Mouse (Mus musculus): Measurements from ENCODE around the gene Mecom. TPM values are rescaled to one million over a fixed set of nuclear protein-coding genes. Genes with fewer than 3 reads are reported as not detected.

The Mecom gene
- polyA plus RNA-seq, 1 experiment from 2014 or later: 13.7 TPM

- Histone ChIP-seq H3K4me2 (replicated peaks) (no peak overlapping the region), H3K4me1 (replicated peaks; ENCODE audit: control insufficient read depth, insufficient read depth, low read length) (no peaks in the 10 kb centered on the region), H3K9me3 (ENCODE audit: control insufficient read depth, low read length) (no peaks in the 10 kb centered on the region), H3K9ac (no peak overlapping the region), H3K4me3 (replicated peaks; ENCODE audit: low read length) (no peak overlapping the region), H3K36me3 (replicated peaks; ENCODE audit: control insufficient read depth, insufficient read depth) (no peaks in the 10 kb centered on the region), H3K27me3 (ENCODE audit: control insufficient read depth, insufficient read depth, low read length) (no peaks in the 10 kb centered on the region), H3K27ac (no peak overlapping the region)
- WGBS: 49% methylated on average over 6 of the region's 6 CpGs
- ATAC-seq (ENCODE audit: low FRiP score) (no peak), DNase-seq (ENCODE audit: low spot score) (no peak)
Measured at GRCm38 (mm10) chr3:30475591-30475990, 72.2 kb downstream of the Mecom start.

- no peak overlapping the region for H3K9ac ChIP-seq
- no peak overlapping the region for H3K4me3 ChIP-seq (replicated peaks; ENCODE audit: low read length)
- no peak overlapping the region for H3K4me2 ChIP-seq (replicated peaks)
- H3K27ac ChIP-seq: no peak overlapping the region
- no peaks in the 10 kb centered on the region for H3K9me3 ChIP-seq (ENCODE audit: control insufficient read depth, low read length)
- no peak for DNase-seq (ENCODE audit: low spot score)
- H3K4me1 ChIP-seq (replicated peaks; ENCODE audit: control insufficient read depth, insufficient read depth, low read length): no peaks in the 10 kb centered on the region
- no peaks in the 10 kb centered on the region for H3K27me3 ChIP-seq (ENCODE audit: control insufficient read depth, insufficient read depth, low read length)
- H3K36me3 ChIP-seq (replicated peaks; ENCODE audit: control insufficient read depth, insufficient read depth): no peaks in the 10 kb centered on the region
- WGBS: 78% methylated on average over 7 of the region's 7 CpGs
- ATAC-seq (ENCODE audit: low FRiP score): no peak
Measured at GRCm38 (mm10) chr3:30468068-30468835, 79.6 kb downstream of the Mecom start.

GRCm38 (mm10) chr3:30466031-30466650 is 81.7 kb downstream of the Mecom start:
- H3K36me3 ChIP-seq (replicated peaks; ENCODE audit: control insufficient read depth, insufficient read depth): no peaks in the 10 kb centered on the region
- no peaks in the 10 kb centered on the region for H3K9me3 ChIP-seq (ENCODE audit: control insufficient read depth, low read length)
- H3K4me3 ChIP-seq (replicated peaks; ENCODE audit: low read length): no peak overlapping the region
- no peak for DNase-seq (ENCODE audit: low spot score)
- H3K9ac ChIP-seq: no peak overlapping the region
- no peak overlapping the region for H3K4me2 ChIP-seq (replicated peaks)
- no peaks in the 10 kb centered on the region for H3K27me3 ChIP-seq (ENCODE audit: control insufficient read depth, insufficient read depth, low read length)
- no peak overlapping the region for H3K27ac ChIP-seq
- H3K4me1 ChIP-seq (replicated peaks; ENCODE audit: control insufficient read depth, insufficient read depth, low read length): no peaks in the 10 kb centered on the region
- ATAC-seq (ENCODE audit: low FRiP score): no peak
- WGBS: 64% methylated on average over 11 of the region's 11 CpGs

- 92% methylated on average over 3 of the region's 3 CpGs for WGBS
- Histone ChIP-seq H3K36me3 (replicated peaks; ENCODE audit: control insufficient read depth, insufficient read depth) (no peaks in the 10 kb centered on the region), H3K9me3 (ENCODE audit: control insufficient read depth, low read length) (no peaks in the 10 kb centered on the region), H3K4me3 (replicated peaks; ENCODE audit: low read length) (no peak overlapping the region), H3K9ac (no peak overlapping the region), H3K4me2 (replicated peaks) (no peak overlapping the region), H3K27me3 (ENCODE audit: control insufficient read depth, insufficient read depth, low read length) (no peaks in the 10 kb centered on the region), H3K4me1 (replicated peaks; ENCODE audit: control insufficient read depth, insufficient read depth, low read length) (no peaks in the 10 kb centered on the region), H3K27ac (no peak overlapping the region)
- DNase-seq (ENCODE audit: low spot score): no peak
- no peak for ATAC-seq (ENCODE audit: low FRiP score)
Measured at GRCm38 (mm10) chr3:30464497-30464896, 83.3 kb downstream of the Mecom start.

GRCm38 (mm10) chr3:30461831-30462230 is 86.0 kb downstream of the Mecom start:
- Histone ChIP-seq H3K4me3 (replicated peaks; ENCODE audit: low read length) (no peak overlapping the region), H3K27me3 (ENCODE audit: control insufficient read depth, insufficient read depth, low read length) (no peaks in the 10 kb centered on the region), H3K27ac (no peak overlapping the region), H3K9me3 (ENCODE audit: control insufficient read depth, low read length) (no peaks in the 10 kb centered on the region), H3K4me2 (replicated peaks) (no peak overlapping the region), H3K4me1 (replicated peaks; ENCODE audit: control insufficient read depth, insufficient read depth, low read length) (no peaks in the 10 kb centered on the region), H3K36me3 (replicated peaks; ENCODE audit: control insufficient read depth, insufficient read depth) (no peaks in the 10 kb centered on the region), H3K9ac (no peak overlapping the region)
- no peak for ATAC-seq (ENCODE audit: low FRiP score)
- DNase-seq (ENCODE audit: low spot score): no peak
- WGBS: 91% methylated on average over 2 of the region's 2 CpGs

- H3K36me3 ChIP-seq (replicated peaks; ENCODE audit: control insufficient read depth, insufficient read depth): no peaks in the 10 kb centered on the region
- DNase-seq (ENCODE audit: low spot score) (peak; percentile 67), ATAC-seq (ENCODE audit: low FRiP score) (peak; percentile 60; the same call in 1 of the 2 replicates)
- H3K27me3 ChIP-seq (ENCODE audit: control insufficient read depth, insufficient read depth, low read length): no peaks in the 10 kb centered on the region
- no peak overlapping the region for H3K4me3 ChIP-seq (replicated peaks; ENCODE audit: low read length)
- H3K4me2 ChIP-seq (replicated peaks): no peak overlapping the region
- H3K27ac ChIP-seq: no peak overlapping the region
- H3K9me3 ChIP-seq (ENCODE audit: control insufficient read depth, low read length): no peaks in the 10 kb centered on the region
- no peaks in the 10 kb centered on the region for H3K4me1 ChIP-seq (replicated peaks; ENCODE audit: control insufficient read depth, insufficient read depth, low read length)
- WGBS: 77% methylated on average over 9 of the region's 9 CpGs
- no peak overlapping the region for H3K9ac ChIP-seq
Measured at GRCm38 (mm10) chr3:30460890-30461578, 86.8 kb downstream of the Mecom start.

- H3K4me3 ChIP-seq (replicated peaks; ENCODE audit: low read length): no peak overlapping the region
- H3K27ac ChIP-seq: no peak overlapping the region
- no peak for DNase-seq (ENCODE audit: low spot score)
- no peak overlapping the region for H3K9ac ChIP-seq
- H3K27me3 ChIP-seq (ENCODE audit: control insufficient read depth, insufficient read depth, low read length): no peaks in the 10 kb centered on the region
- 95% methylated on average over 4 of the region's 4 CpGs for WGBS
- H3K4me1 ChIP-seq (replicated peaks; ENCODE audit: control insufficient read depth, insufficient read depth, low read length): no peaks in the 10 kb centered on the region
- no peaks in the 10 kb centered on the region for H3K36me3 ChIP-seq (replicated peaks; ENCODE audit: control insufficient read depth, insufficient read depth)
- H3K9me3 ChIP-seq (ENCODE audit: control insufficient read depth, low read length): no peaks in the 10 kb centered on the region
- no peak for ATAC-seq (ENCODE audit: low FRiP score)
- no peak overlapping the region for H3K4me2 ChIP-seq (replicated peaks)
Measured at GRCm38 (mm10) chr3:30459626-30460025, 88.2 kb downstream of the Mecom start.

- Histone ChIP-seq H3K27ac (no peak overlapping the region), H3K27me3 (ENCODE audit: control insufficient read depth, insufficient read depth, low read length) (no peaks in the 10 kb centered on the region), H3K9ac (no peak overlapping the region), H3K9me3 (ENCODE audit: control insufficient read depth, low read length) (no peaks in the 10 kb centered on the region), H3K4me3 (replicated peaks; ENCODE audit: low read length) (no peak overlapping the region), H3K36me3 (replicated peaks; ENCODE audit: control insufficient read depth, insufficient read depth) (no peaks in the 10 kb centered on the region), H3K4me1 (replicated peaks; ENCODE audit: control insufficient read depth, insufficient read depth, low read length) (no peaks in the 10 kb centered on the region), H3K4me2 (replicated peaks) (no peak overlapping the region)
- WGBS: 59% methylated on average over 9 of the region's 9 CpGs
- ATAC-seq (ENCODE audit: low FRiP score) (no peak), DNase-seq (ENCODE audit: low spot score) (no peak)
Measured at GRCm38 (mm10) chr3:30457975-30458678, 89.7 kb downstream of the Mecom start.

- WGBS: 79% methylated on average over 8 of the region's 8 CpGs
- H3K27me3 ChIP-seq (ENCODE audit: control insufficient read depth, insufficient read depth, low read length): no peaks in the 10 kb centered on the region
- no peaks in the 10 kb centered on the region for H3K9me3 ChIP-seq (ENCODE audit: control insufficient read depth, low read length)
- no peak overlapping the region for H3K27ac ChIP-seq
- no peak for ATAC-seq (ENCODE audit: low FRiP score)
- no peaks in the 10 kb centered on the region for H3K4me1 ChIP-seq (replicated peaks; ENCODE audit: control insufficient read depth, insufficient read depth, low read length)
- no peak overlapping the region for H3K9ac ChIP-seq
- H3K4me2 ChIP-seq (replicated peaks): no peak overlapping the region
- no peak for DNase-seq (ENCODE audit: low spot score)
- H3K4me3 ChIP-seq (replicated peaks; ENCODE audit: low read length): no peak overlapping the region
- H3K36me3 ChIP-seq (replicated peaks; ENCODE audit: control insufficient read depth, insufficient read depth): no peaks in the 10 kb centered on the region
Measured at GRCm38 (mm10) chr3:30455902-30456301, 91.9 kb downstream of the Mecom start.

All from hindbrain, embryonic 14.5 days (tissue).